Mouse (Mus musculus): Measurements from ENCODE around the gene Rasgef1b. TPM values are rescaled to one million over a fixed set of nuclear protein-coding genes. Genes with fewer than 3 reads are reported as not detected.

The Rasgef1b gene
- polyA plus RNA-seq, 1 experiment: 8.6 TPM

DNA sequence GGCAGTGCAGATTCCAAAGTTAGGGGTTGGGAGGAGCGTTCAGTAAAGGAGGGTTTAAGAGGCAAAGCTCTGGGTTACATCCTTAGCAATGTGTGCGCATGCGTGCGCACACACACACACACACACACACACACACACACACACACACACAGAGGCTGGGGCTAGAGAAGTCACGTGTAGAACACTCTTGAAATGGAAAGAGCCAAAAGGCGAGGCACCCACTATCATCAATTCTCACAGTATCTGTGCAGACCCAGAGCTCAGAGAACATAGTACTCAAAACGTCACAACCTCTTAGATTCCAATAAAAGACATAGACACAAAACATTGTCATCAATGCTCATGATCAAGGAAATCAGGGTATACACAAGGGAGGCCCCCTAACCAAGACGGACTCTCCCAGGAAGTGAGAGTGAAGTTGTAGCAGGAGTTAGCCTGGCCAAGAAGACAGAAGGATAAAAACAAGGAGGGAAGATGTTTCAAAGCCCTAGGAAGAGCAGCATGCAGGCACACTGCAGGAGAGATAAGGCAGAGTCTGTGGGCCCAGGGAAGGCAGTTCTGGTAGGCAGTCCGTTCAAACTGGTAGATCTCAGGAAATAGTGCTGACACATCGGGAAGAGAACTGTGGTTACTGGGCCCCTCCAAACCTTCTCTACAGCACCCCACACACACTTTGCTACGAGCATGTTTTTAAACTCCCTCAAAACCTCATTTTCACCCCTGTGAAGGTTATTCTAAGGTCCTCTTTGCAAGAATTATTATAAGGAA, 324.3 kb downstream of the Rasgef1b start:
- H3K4me1 ChIP-seq (ENCODE audit: control insufficient read depth, insufficient read depth, low read length): peaks cover 3% of the 10 kb centered on the region; the same call in 1 of the 2 replicates
- TF ChIP-seq CTCF (conservative IDR thresholded peaks at IDR 0.05; ENCODE audit: insufficient read depth, insufficient read length, low read depth, low read length): no peak
- TF ChIP-seq POLR2A (IDR thresholded peaks at IDR 0.05; ENCODE audit: low read depth, low read length): no peak
- no peaks in the 10 kb centered on the region for H3K27me3 ChIP-seq (replicated peaks; ENCODE audit: control insufficient read depth, insufficient read depth, low read length)
- DNase-seq: no peak
- 91% methylated on average over 11 of the region's 11 CpGs for WGBS
- no peak overlapping the region for H3K27ac ChIP-seq (ENCODE audit: insufficient read depth, low read depth, low read length)
- H3K4me3 ChIP-seq (ENCODE audit: insufficient read depth, low read depth, low read length): no peak overlapping the region
- no peaks in the 10 kb centered on the region for H3K36me3 ChIP-seq (ENCODE audit: control insufficient read depth, insufficient read depth, low read length)

- Histone ChIP-seq H3K36me3 (ENCODE audit: control insufficient read depth, insufficient read depth, low read length) (no peaks in the 10 kb centered on the region), H3K4me1 (ENCODE audit: control insufficient read depth, insufficient read depth, low read length) (peaks cover 6% of the 10 kb centered on the region), H3K27ac (ENCODE audit: insufficient read depth, low read depth, low read length) (no peak overlapping the region), H3K4me3 (ENCODE audit: insufficient read depth, low read depth, low read length) (no peak overlapping the region), H3K27me3 (replicated peaks; ENCODE audit: control insufficient read depth, insufficient read depth, low read length) (no peaks in the 10 kb centered on the region)
- peak; percentile 16 for DNase-seq
- no peak for TF ChIP-seq CTCF (conservative IDR thresholded peaks at IDR 0.05; ENCODE audit: insufficient read depth, insufficient read length, low read depth, low read length)
- TF ChIP-seq POLR2A (IDR thresholded peaks at IDR 0.05; ENCODE audit: low read depth, low read length): no peak
- WGBS: 59% methylated on average over 5 of the region's 5 CpGs
Observed at GRCm38 (mm10) chr5:99403325-99403724, 325.5 kb downstream of the Rasgef1b start.

DNA sequence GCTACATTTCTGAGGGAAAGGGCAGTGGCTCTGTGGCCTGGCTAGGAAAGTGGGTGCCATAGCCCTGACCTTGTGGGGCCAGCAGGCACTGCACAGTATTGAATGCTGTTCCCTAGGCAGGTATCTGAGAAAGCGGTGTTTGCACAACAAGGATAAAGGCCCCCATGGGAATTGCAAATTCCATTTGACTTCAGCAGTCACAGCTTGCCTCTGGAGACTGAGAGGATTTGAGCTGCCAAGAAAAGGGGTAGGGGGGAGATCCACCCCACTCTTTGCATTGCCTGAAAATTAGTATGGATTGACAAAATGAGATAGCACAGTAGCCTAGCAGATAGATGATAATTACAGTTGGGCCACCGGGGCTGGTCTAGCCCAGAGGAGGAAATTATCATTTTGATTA, 326.1 kb downstream of the Rasgef1b start:
- WGBS: 73% methylated on average over 2 of the region's 2 CpGs
- Histone ChIP-seq H3K36me3 (ENCODE audit: control insufficient read depth, insufficient read depth, low read length) (no peaks in the 10 kb centered on the region), H3K27ac (ENCODE audit: insufficient read depth, low read depth, low read length) (no peak overlapping the region), H3K4me3 (ENCODE audit: insufficient read depth, low read depth, low read length) (no peak overlapping the region), H3K4me1 (ENCODE audit: control insufficient read depth, insufficient read depth, low read length) (peaks cover 7% of the 10 kb centered on the region), H3K27me3 (replicated peaks; ENCODE audit: control insufficient read depth, insufficient read depth, low read length) (no peaks in the 10 kb centered on the region)
- no peak for DNase-seq
- no peak for TF ChIP-seq CTCF (conservative IDR thresholded peaks at IDR 0.05; ENCODE audit: insufficient read depth, insufficient read length, low read depth, low read length)
- no peak for TF ChIP-seq POLR2A (IDR thresholded peaks at IDR 0.05; ENCODE audit: low read depth, low read length)

- H3K36me3 ChIP-seq (ENCODE audit: control insufficient read depth, insufficient read depth, low read length): no peaks in the 10 kb centered on the region
- no peak overlapping the region for H3K4me3 ChIP-seq (ENCODE audit: insufficient read depth, low read depth, low read length)
- TF ChIP-seq POLR2A (IDR thresholded peaks at IDR 0.05; ENCODE audit: low read depth, low read length) (no peak), CTCF (conservative IDR thresholded peaks at IDR 0.05; ENCODE audit: insufficient read depth, insufficient read length, low read depth, low read length) (no peak)
- peaks cover 8% of the 10 kb centered on the region for H3K4me1 ChIP-seq (ENCODE audit: control insufficient read depth, insufficient read depth, low read length)
- no peak overlapping the region for H3K27ac ChIP-seq (ENCODE audit: insufficient read depth, low read depth, low read length)
- 72% methylated on average over 7 of the region's 7 CpGs for WGBS
- H3K27me3 ChIP-seq (replicated peaks; ENCODE audit: control insufficient read depth, insufficient read depth, low read length): no peaks in the 10 kb centered on the region
- DNase-seq: no peak
Observed at GRCm38 (mm10) chr5:99402297-99402696, 326.6 kb downstream of the Rasgef1b start.

- TF ChIP-seq CTCF (conservative IDR thresholded peaks at IDR 0.05; ENCODE audit: insufficient read depth, insufficient read length, low read depth, low read length) (no peak), POLR2A (IDR thresholded peaks at IDR 0.05; ENCODE audit: low read depth, low read length) (no peak)
Observed at GRCm38 (mm10) chr5:99399855-99400626, 328.8 kb downstream of the Rasgef1b start.

GRCm38 (mm10) chr5:99398472-99399070, 330.3 kb downstream of the Rasgef1b start:
- DNase-seq: peak; percentile 86
- TF ChIP-seq CTCF (conservative IDR thresholded peaks at IDR 0.05; ENCODE audit: insufficient read depth, insufficient read length, low read depth, low read length) (no peak), POLR2A (IDR thresholded peaks at IDR 0.05; ENCODE audit: low read depth, low read length) (no peak)
- H3K27ac ChIP-seq (ENCODE audit: insufficient read depth, low read depth, low read length): no peak overlapping the region
- H3K27me3 ChIP-seq (replicated peaks; ENCODE audit: control insufficient read depth, insufficient read depth, low read length): no peaks in the 10 kb centered on the region
- 63% methylated on average over 5 of the region's 5 CpGs for WGBS
- no peak overlapping the region for H3K4me3 ChIP-seq (ENCODE audit: insufficient read depth, low read depth, low read length)
- H3K4me1 ChIP-seq (ENCODE audit: control insufficient read depth, insufficient read depth, low read length): peaks cover 8% of the 10 kb centered on the region
- H3K36me3 ChIP-seq (ENCODE audit: control insufficient read depth, insufficient read depth, low read length): no peaks in the 10 kb centered on the region

More at GRCm38 (mm10) chr5:99399855-99400626, 328.8 kb downstream of the Rasgef1b start:
- H3K27ac ChIP-seq (ENCODE audit: insufficient read depth, low read depth, low read length): no peak overlapping the region
- peaks cover 8% of the 10 kb centered on the region for H3K4me1 ChIP-seq (ENCODE audit: control insufficient read depth, insufficient read depth, low read length)
- no peaks in the 10 kb centered on the region for H3K36me3 ChIP-seq (ENCODE audit: control insufficient read depth, insufficient read depth, low read length)
- H3K4me3 ChIP-seq (ENCODE audit: insufficient read depth, low read depth, low read length): no peak overlapping the region
- H3K27me3 ChIP-seq (replicated peaks; ENCODE audit: control insufficient read depth, insufficient read depth, low read length): no peaks in the 10 kb centered on the region
- WGBS: 59% methylated on average over 7 of the region's 7 CpGs
- no peak for DNase-seq

DNA sequence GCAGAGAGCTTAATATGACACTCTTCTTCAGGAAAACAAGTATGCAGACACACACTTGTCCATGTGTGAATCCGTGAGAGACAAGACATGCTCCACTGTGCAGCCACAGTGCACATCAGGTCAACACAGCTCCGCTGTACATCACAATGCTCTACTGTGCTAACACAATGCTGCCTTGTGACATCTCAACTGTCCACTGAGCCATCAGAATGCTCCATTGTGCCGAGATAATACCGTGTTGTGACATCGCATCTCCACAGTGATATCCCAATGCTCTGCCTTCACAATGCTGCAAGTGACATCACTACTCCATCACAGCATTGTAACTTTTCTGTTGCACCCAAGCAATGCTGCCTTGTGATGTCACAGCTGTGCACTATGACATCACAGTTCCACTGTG, 334.3 kb downstream of the Rasgef1b start:
- Histone ChIP-seq H3K27me3 (replicated peaks; ENCODE audit: control insufficient read depth, insufficient read depth, low read length) (no peaks in the 10 kb centered on the region), H3K36me3 (ENCODE audit: control insufficient read depth, insufficient read depth, low read length) (no peaks in the 10 kb centered on the region), H3K4me3 (ENCODE audit: insufficient read depth, low read depth, low read length) (no peak overlapping the region), H3K4me1 (ENCODE audit: control insufficient read depth, insufficient read depth, low read length) (peaks cover 10% of the 10 kb centered on the region; the same call in 1 of the 2 replicates), H3K27ac (ENCODE audit: insufficient read depth, low read depth, low read length) (no peak overlapping the region)
- 96% methylated on average over 5 of the region's 5 CpGs for WGBS
- DNase-seq: no peak
- no peak for TF ChIP-seq CTCF (conservative IDR thresholded peaks at IDR 0.05; ENCODE audit: insufficient read depth, insufficient read length, low read depth, low read length)
- no peak for TF ChIP-seq POLR2A (IDR thresholded peaks at IDR 0.05; ENCODE audit: low read depth, low read length)
